Mouse (Mus musculus) erythroblast, embryonic 14.5 days (primary cell): ENCODE results near the gene Col16a1.

Experiments
- GATA1 ChIP-seq: IDR thresholded peaks from 2 replicates; pipeline ENCODE4 v1.6.1; 2012; ENCODE audit warnings: low read length, inconsistent platforms, mixed read lengths
- TAL1 ChIP-seq: IDR thresholded peaks from 3 replicates; pipeline ENCODE4 v1.6.1; 2012; ENCODE audit warnings: low read length, inconsistent platforms, mixed read lengths

GRCm38 (mm10) chr4:130141786-130142185 is 94.1 kb downstream of the Col16a1 start:
- TF ChIP-seq GATA1 (no peak), TAL1 (no peak)
